Mouse (Mus musculus) T-helper 1 cell (primary cell): ENCODE data around the gene Hbb-bh1.
"Not testable (repeated sequence)": the region's sequence is repeated elsewhere in the genome, so short reads cannot be mapped to it uniquely, and the experiment has no call there.

Experiments
- in situ Hi-C: fragments of 300-600 bp; cut with MboI, MseI; formaldehyde crosslinking; loops from one replicate; pipeline ENCODE4 v1.15.1; 2025; ENCODE audit warnings: high pct_unique_total_duplicates

The Hbb-bh1 gene

DNA sequence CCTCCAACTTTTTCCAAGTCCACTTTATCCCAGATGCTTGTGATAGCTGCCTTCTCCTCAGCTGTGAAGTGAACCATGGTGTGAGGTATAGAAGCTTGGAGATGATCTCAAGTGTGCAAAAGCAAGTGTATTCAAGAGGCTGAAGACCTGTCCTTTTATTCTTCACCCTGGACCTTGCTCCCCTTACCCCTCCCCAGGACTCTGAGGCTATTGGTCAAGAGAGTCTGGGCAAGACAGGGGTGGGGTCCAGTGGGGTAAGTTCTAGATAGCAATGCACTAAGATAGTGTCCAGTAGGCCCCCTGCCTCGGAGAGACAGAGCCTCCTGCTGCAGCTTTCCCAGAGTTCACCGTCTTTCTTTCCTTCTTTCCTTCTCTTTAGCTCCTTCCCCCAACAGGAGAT, at the start of gene Hbb-bh1:
Gene Hbb-bh1, minus strand, starts transcription at position 131 of the 400 bp plus-strand sequence.
- in situ Hi-C loops = no loop called here

DNA sequence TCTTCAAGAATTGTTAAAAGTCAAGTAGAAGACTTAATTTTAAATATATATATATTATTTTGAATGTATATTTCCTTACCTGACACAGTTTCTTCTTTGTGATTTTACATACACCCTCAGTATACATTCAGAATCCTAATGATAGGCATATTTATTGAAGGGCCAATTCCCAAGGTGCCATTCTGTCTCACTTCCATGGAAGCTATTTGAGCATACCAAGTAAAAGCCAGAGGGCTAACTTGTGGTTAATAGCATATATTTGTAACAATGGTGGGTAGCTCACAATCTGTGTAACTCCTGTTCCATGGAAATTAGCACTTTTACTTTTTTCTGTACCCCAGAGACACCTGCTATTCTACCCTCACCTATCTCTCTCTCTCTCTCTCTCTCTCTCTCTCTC, 43.2 kb upstream of the Hbb-bh1 start, which contains the start of gene Olfr66:
Gene Olfr66, minus strand, starts transcription at position 101 of the 400 bp plus-strand sequence.
- in situ Hi-C loops = no loop called here

DNA sequence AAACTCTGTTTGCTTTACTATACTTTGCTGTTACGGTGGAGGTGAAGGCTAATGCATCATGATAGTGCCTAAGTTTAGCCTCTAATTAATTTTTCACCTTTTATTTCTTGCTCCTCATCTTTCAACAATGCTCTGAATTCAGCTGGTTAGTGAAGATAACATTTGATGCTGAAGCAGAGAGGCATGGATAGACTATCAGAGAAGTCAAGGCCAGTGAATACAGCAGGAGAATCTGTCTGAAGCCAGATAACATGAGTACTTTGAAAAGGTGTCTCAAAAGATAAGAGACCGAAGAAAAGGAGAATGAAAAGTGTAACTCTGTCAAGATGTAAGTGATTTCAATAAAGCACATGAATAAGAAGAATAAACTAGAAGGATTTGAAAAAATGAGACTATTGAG, 34.1 kb upstream of the Hbb-bh1 start:
- in situ Hi-C loops = no loop called here

DNA sequence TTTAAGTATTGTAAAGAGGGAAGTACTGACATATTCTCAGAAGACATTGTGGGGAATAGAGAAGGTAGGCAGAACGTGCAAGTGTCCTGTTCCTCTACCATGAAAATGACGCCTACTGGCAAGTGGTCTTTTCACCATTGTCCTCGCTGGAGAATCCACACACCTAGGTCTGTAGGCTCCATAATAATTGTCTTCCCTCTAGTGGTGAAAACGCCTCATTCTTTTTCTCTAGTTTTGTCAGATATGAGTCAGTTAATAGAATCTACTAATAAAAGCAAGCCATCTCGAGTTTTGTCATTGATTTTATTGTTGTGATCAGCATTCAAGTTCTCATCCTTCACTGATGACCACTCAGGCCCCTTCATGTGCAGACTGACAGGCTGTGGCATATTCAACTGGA, 31.5 kb upstream of the Hbb-bh1 start:
- in situ Hi-C loops = no loop called here

DNA sequence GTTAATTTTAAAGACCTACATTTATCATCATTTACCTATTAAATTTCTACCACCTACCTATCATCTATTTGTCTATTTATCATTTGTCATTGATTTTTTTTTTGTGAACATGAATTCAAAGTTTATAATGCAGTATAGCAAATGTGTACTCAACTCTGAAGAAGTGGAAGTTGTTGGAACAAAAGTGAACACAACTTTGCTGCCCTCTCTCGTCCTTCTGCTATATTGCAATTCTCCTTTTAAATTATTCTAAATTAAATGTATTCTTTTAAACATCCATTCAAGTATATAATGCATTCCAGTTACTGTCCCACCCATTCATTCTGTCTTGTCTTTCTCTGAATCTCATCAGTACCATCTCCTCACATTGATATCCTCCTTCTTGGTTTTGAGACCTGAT, 30.1 kb upstream of the Hbb-bh1 start:
- in situ Hi-C loops = no loop called here

DNA sequence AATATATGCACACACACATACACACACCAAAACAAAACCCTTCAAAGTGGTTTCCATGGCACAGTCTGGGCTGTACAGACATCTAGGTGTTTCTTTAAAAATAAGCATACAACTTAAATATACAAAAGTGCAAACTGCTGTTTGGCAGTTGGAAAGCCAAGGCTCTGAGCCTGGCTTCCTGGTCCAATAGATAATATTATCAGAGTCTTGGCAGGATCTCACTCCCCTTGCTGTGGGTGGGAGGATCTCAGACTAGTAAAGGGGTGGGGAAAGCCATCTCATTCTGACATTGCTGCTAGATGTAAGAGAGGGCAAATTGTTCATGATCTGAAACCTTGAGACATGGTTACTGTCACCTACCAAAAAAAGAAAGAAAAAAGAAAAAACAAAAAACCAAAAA, 27.7 kb upstream of the Hbb-bh1 start:
- in situ Hi-C loops = no loop called here

DNA sequence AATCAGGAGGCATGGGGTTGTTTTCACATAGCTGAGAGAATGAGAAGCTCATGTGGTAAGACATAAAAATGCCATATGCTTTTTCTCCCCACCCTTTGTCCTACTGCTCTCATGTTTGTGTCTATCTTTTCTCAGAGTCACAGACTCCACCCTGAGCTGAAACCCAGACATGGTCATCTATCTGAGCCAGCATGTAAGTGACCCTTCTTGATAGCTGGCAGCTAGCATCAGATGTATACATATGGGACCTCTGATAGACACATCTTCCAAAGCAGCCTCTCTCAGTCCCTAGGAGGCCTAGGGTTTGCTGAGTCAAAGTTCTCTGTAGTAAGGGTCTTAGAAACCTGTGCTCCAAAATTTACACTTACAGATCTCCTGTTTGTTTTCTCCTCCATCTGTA, 22.8 kb upstream of the Hbb-bh1 start:
- in situ Hi-C loops = no loop called here

DNA sequence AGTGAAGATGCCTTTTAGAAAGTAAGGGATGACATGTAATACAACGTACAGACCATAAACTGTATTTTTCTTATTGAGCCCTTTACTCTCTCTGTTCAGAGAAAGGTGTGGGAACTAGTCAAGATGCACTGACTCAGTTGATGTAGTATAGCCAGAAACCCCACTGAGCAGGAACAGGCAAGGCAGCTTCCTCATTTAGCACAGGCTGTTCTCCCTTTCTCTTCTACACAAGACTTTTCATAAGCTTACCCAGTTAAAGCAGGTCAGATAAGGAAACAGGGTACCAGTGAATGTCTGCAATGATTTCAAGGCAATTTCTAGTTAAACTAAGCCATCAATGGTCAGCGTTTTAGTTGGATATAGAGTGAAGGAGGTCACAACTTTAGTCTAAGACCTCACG, 18.6 kb upstream of the Hbb-bh1 start:
- in situ Hi-C loops = no loop called here

DNA sequence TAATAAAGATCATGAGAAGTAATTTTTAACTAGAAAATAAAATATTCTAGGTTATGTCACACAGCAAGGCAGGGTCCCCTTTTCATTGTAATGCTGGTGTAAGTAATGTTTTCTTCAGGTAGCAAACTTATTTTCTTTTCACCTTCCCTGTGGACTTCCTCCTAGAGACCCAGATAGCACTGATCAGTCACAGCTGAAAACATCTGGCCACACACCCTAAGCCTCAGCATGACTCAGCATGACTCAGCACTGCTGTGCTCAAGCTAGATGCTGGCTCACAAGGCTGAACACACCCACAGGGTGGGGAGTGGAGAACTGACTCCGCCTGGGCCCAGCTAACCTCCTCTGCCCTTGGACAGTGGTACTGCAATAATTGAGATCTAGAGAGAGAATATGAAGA, 17.9 kb upstream of the Hbb-bh1 start:
- in situ Hi-C loops = no loop called here

DNA sequence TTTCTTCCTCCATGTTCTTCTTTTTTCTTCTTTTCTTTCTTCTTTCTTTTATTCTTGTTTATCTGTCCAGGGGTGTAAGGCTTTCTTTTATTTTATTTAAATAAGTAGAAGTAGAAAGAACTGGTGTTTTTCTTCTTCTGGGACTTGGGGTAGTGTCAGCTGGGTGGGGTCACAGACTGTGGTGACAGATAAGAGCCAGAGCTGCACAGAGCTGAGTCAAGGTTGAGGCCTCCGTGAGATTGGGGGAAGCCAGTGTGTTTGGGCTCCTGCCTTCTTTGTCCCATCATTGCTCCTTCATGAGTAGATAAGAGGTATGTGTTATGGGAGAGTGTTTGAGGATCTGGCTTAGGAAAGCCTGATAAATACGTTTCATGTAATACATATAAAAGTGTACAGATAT, 16.1 kb upstream of the Hbb-bh1 start:
- in situ Hi-C loops = no loop called here

DNA sequence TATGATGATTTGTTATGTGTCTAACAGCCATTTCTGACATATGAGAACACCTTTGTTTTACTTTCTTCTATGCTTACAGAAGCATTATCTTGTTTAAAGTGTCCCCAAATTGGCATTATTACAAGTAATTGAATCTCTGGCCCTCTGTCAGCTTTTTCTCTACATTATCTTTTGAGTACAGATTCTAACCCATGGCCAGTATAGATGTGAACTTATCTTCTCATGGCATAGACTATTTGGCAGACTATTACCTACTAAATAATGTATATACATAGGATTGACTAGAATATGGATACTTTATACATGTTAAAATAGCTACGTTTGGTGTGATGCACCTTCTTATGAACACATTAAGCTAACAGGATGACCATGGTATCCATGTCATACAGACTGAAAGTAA, 11.7 kb upstream of the Hbb-bh1 start:
- in situ Hi-C loops = no loop called here

DNA sequence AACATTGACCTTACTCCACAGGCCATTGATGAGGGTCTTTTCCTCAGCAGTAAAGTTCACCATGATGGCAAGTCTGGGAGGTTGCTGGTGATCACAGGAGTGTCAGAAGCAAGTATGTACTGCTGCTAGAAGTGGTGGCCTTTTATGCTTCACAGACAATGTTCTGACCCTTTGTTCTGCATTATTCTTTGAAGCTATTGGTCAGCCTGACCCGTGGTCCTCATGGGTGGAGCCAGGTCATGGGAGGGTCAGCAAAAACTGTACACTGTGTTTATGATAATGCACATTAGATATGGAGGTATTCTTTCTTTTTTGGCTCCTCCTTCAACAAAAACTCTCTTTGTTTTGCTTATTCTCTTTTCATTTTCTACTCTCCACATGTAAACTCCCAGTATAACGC, 10.1 kb upstream of the Hbb-bh1 start, which contains the start of gene Hbb-y:
Gene Hbb-y, minus strand, starts transcription at position 127 of the 400 bp plus-strand sequence.
- in situ Hi-C loops = no loop called here

DNA sequence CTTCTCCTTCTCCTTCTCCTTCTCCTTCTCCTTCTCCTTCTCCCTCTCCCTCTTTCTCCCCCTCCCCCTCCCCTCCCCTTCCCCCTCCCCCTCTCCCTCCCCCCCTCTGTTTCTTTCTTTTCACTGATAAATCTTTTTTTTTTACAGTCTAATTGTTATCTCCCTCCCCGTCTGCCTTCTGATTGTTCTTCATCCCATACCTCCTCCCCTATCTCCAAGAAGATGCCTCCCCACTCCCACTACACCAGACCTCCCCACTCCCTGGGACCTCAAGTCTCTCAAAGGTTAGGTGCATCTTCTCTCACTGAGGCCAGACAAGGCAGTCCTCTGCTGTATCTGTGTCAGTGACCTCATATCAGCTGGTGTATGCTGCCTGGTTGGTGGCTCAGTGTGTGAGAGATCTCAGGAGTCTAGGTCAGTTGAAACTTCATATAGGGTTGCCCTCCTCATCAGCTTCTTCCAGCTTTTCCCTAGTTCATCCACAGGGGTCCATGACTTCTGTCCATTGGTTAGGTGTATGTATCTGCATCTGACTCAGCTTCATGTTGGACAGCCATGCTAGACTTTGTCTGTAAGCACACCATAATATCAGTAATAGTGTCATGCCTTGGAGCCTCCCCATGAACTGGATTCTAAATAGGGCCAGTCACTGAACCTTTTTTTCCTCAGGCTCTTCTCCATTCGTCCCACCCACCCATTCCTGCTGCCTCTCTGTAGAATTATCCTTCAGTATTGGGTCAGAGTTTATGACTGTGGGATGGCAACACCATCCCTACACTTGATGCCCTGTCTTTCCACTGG, 1.8 kb upstream of the Hbb-bh1 start:
- in situ Hi-C loops = no loop called here

DNA sequence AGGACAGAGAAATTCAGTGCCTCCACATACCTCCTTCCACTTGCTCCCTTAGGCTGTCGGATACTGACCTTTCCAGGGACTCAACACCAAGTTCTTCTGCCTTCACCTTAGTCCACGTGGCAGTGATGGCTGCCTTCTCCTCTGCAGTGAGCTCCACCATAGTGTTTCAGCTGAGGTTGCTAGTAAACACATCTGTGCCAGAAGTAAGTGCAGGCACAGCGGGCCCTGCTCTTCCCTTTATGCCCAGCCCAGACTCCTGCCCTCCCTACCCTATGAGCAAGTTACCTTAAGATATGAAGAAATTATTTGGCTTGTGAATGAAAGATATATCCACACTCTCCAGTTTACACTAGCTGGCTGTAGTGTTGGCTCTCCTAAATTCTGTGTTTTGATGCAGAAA, 2.7 kb downstream of the Hbb-bh1 start, which contains the start of gene Hbb-bh2:
Gene Hbb-bh2, minus strand, starts transcription at position 253 of the 400 bp plus-strand sequence.
- in situ Hi-C loops = no loop called here

DNA sequence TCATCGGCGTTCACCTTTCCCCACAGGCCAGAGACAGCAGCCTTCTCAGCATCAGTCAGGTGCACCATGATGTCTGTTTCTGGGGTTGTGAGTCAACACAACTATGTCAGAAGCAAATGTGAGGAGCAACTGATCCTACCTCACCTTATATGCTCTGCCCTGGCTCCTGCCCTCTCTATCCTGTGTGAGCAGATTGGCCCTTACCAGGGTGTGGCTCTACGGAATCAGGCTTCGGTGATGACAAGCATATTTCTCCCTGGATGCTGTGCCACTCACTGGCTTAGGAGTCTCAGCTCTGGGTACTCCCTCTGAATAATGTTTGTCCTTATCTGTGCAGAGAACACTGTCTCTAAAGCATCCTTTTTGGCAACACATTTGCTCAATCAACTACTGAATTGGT, 15.2 kb downstream of the Hbb-bh1 start, which contains the start of gene Hbb-bs:
Gene Hbb-bs, minus strand, starts transcription at position 289 of the 400 bp plus-strand sequence.
- in situ Hi-C loops = no loop called here

DNA sequence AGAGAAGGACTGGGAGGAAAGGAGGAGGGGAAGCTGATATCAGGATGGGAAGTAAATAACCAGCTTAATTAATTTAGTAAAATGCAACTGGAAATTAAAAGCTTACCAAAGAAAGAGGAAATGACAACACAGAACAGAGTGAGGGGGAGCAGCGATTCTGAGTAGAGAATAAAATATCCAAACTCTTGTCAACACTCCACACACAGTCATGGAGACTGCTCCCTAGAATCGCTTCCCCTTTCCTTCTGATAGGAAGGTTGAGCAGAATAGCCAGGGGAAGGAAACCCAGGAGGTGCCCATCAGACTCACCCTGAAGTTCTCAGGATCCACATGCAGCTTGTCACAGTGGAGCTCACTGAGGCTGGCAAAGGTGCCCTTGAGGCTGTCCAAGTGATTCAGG, 15.8 kb downstream of the Hbb-bh1 start:
- in situ Hi-C loops = not testable (repeated sequence)

DNA sequence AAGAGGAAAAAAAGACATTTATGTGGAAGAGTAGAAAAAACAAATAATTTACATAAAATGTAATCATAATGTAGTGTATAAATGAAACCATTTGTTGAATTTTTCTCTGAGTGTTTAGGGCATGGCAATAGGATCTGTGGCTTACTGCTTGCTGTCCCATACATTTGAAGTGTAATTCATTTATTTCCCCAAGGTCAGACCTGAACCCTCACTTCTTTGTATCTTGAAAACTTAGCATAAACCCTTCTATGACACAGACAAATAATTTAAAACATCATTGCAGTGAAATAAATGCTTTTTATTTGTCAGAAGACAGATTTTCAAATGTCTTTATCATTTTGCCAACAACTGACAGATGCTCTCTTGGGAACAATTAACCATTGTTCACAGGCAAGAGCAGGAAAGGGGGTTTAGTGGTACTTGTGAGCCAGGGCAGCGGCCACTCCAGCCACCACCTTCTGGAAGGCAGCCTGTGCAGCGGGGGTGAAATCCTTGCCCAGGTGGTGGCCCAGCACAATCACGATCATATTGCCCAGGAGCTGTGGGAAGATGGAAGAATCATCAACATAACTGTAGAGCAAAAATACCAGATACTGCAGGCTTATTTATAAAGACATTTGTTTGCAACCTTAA, 16.6 kb downstream of the Hbb-bh1 start:
- in situ Hi-C loops = no loop called here

DNA sequence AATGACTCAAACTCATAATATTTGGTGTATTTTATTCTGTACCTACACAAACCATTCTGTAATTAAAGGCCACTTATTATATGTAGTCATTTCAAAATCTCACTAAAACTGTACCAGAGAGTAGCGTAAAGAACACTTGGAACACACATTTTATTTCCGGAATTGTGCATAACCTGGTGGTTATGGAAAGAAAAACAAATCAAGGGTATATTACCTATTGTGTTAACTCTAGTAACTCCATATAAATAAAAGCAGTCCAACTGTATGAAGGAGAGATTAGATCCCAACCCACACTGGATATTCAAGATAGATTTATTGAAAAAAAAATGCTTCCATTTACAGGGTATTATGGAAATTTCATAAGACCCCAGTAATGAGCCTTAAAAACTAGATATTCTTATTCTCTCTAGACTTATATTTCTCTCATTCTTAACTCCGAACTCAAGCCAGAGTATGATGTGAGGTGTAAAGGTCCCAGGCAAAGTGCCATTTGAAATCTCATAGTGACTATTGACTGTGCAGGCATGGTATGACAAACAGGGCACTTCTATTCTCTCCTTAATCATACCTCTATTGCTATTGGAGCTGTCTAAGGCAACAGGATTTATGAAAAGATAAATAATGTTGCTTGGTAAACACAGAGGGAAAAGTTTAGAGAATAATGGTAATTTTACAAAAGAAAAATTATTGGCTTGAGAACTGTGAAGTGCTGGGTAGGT, 17.3 kb downstream of the Hbb-bh1 start:
- in situ Hi-C loops = no loop called here

DNA sequence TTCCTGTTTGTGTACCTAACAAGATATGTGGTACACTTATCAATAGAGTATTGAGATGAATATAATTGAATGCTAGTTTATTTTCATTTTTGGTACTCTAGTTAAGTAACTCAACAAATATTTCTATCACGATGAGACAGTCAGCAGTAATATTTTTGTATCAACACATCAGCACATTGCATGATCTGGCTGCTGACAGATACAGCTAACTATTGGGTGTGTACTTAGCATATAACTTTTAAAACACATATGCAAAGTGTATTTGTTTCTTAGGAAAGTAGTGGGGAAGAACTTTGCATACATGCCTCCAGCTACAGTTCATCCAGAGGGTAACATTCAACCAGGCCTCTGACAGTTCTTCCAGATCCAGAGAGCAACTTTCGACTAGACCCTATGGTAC, 18.4 kb downstream of the Hbb-bh1 start:
- in situ Hi-C loops = no loop called here

DNA sequence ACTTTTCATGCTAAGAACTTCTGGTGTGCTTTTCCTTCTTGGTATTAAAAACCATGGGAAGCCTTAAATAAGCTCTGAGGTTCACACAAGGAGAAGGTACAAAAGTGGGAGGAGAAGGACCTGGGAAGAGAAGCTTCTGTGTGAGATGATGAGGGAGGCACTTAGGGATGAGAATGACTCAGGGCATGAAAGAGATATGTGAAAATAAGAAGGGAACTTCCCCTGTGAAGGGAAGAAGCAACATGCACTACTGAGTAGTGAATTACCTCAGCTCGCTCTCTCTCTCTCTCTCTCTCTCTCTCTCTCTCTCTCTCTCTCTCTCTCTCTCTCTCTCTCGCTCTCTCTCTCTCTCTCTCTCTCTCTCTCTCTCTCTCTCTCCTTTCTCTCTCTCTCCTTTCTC, 27.9 kb downstream of the Hbb-bh1 start:
- in situ Hi-C loops = not testable (repeated sequence)

DNA sequence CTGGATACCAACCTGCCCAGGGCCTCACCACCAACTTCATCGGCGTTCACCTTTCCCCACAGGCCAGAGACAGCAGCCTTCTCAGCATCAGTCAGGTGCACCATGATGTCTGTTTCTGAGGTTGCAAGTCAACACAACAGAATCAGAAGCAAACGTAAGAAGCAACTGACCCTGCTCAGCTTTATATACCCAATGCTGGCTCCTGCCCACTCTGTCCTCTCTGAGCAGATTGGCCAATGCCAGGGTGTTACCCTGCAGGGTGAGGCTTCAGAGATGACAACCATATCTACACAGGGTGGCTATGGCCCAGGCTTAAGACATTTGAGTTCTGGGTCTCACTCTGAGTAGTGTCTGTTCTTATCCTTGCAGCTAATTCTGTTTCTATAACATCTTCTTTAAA, 29.2 kb downstream of the Hbb-bh1 start, which contains the start of gene Hbb-bt:
Gene Hbb-bt, minus strand, starts transcription at position 231 of the 400 bp plus-strand sequence.
- in situ Hi-C loops = no loop called here

DNA sequence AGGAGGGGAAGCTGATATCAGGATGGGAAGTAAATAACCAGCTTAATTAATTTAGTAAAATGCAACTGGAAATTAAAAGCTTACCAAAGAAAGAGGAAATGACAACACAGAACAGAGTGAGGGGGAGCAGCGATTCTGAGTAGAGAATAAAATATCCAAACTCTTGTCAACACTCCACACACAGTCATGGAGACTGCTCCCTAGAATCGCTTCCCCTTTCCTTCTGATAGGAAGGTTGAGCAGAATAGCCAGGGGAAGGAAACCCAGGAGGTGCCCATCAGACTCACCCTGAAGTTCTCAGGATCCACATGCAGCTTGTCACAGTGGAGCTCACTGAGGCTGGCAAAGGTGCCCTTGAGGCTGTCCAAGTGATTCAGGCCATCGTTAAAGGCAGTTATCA, 29.8 kb downstream of the Hbb-bh1 start:
- in situ Hi-C loops = not testable (repeated sequence)
